Mouse (Mus musculus): ENCODE measurements around the gene Smad5. TPM values are rescaled to one million over a fixed set of nuclear protein-coding genes. Genes with fewer than 3 reads are reported as not detected.

The Smad5 gene
- total and polyA plus RNA-seq, 3 experiments = 4.3 to 7.4 (median 4.4) TPM

GRCm38 (mm10) chr13:56757201-56757600 is 54.4 kb downstream of the Smad5 start:
- dilution Hi-C loops (cut with MboI; ENCODE audit: extremely low pct_ligation_motif_present, extremely low pct_unique_long_range_greater_than_20kb, low sequenced_read_pairs) (no loop called here), in situ Hi-C loops (cut with MboI; ENCODE audit: low pct_ligation_motif_present, low pct_unique_long_range_greater_than_20kb, low sequenced_read_pairs) (no loop called here)
- peaks cover 16% of the 10 kb centered on the region for H3K27me3 ChIP-seq (replicated peaks)
- peaks cover 12% of the 10 kb centered on the region for H3K9me3 ChIP-seq (replicated peaks; ENCODE audit: low read length)
- H3K4me3 ChIP-seq (replicated peaks in 1 of 3; ENCODE audit: low read depth in 2 of 3, low read length in 2 of 3, poor library complexity in 1 of 3) = no peak overlapping the region
- no peaks in the 10 kb centered on the region for H3K79me2 ChIP-seq (replicated peaks; ENCODE audit: control insufficient read depth, extremely low read depth, insufficient read depth, poor library complexity, severe bottlenecking)
- no peak for TF ChIP-seq ZMIZ1 (IDR thresholded peaks at IDR 0.05; ENCODE audit: low read depth, low read length)
- TF ChIP-seq RCOR1 (conservative IDR thresholded peaks at IDR 0.05; ENCODE audit: low read depth, low read length) = no peak
- TF ChIP-seq MAFK (IDR thresholded peaks at IDR 0.05; ENCODE audit: insufficient replicate concordance, low read length) = no peak
- TF ChIP-seq ZNF384 (IDR thresholded peaks at IDR 0.05; ENCODE audit: low read depth, low read length) = no peak
- TF ChIP-seq TBP (conservative IDR thresholded peaks at IDR 0.05; ENCODE audit: low read depth, low read length) = no peak
- no peak for TF ChIP-seq MYC (IDR thresholded peaks at IDR 0.05; ENCODE audit: low read depth, low read length)
- no peak for TF ChIP-seq ETS1 (conservative IDR thresholded peaks at IDR 0.05; ENCODE audit: low read depth, low read length)
- TF ChIP-seq POLR2AphosphoS2 (IDR thresholded peaks at IDR 0.05; ENCODE audit: low read depth, low read length) = no peak
- no peak for TF ChIP-seq ZC3H11A (IDR thresholded peaks at IDR 0.05; ENCODE audit: low read depth, low read length)
- no peak for TF ChIP-seq USF2 (conservative IDR thresholded peaks at IDR 0.05; ENCODE audit: low read depth, low read length)
- no peak for TF ChIP-seq MEF2A (IDR thresholded peaks at IDR 0.05; ENCODE audit: borderline replicate concordance, low read depth, low read length)
- TF ChIP-seq IRF4 (IDR thresholded peaks at IDR 0.05; ENCODE audit: low read depth, low read length) = no peak
- no peak for TF ChIP-seq ELF1 (IDR thresholded peaks at IDR 0.05; ENCODE audit: low read depth, low read length)
- TF ChIP-seq NELFE (IDR thresholded peaks at IDR 0.05; ENCODE audit: low read depth, low read length) = no peak
- no peak for TF ChIP-seq EP300 (IDR thresholded peaks at IDR 0.05; ENCODE audit: low read length)
- no peak for TF ChIP-seq CHD1 (IDR thresholded peaks at IDR 0.05; ENCODE audit: low read depth, low read length)
- TF ChIP-seq CTCF (conservative IDR thresholded peaks at IDR 0.05 in 1 of 2, IDR thresholded peaks at IDR 0.05 in 1 of 2; ENCODE audit: low read depth in 2 of 2, low read length in 2 of 2) = no peak
- TF ChIP-seq POLR2A (IDR thresholded peaks at IDR 0.05; ENCODE audit: low read depth, low read length) = no peak
- no peak overlapping the region for H3K27ac ChIP-seq (ENCODE audit: insufficient read depth, low read depth)
- no peak overlapping the region for H3K4me2 ChIP-seq (ENCODE audit: insufficient read depth, low read depth, poor library complexity, severe bottlenecking)
- H3K9ac ChIP-seq (ENCODE audit: insufficient read depth, low read depth) = no peak overlapping the region
- H3K4me1 ChIP-seq (ENCODE audit: control insufficient read depth in 1 of 2, insufficient read depth in 2 of 2) = no peaks in the 10 kb centered on the region
- DNase-seq (ENCODE audit: extremely low read depth) = no peak
- no peaks in the 10 kb centered on the region for H3K36me3 ChIP-seq (replicated peaks in 1 of 2; ENCODE audit: control insufficient read depth in 1 of 2, insufficient read depth in 1 of 2, low read length in 1 of 2)

GRCm38 (mm10) chr13:56758492-56758891 is 55.7 kb downstream of the Smad5 start:
- Histone ChIP-seq H3K27ac (ENCODE audit: insufficient read depth, low read depth) (no peak overlapping the region), H3K4me1 (ENCODE audit: control insufficient read depth in 1 of 2, insufficient read depth in 2 of 2) (no peaks in the 10 kb centered on the region), H3K36me3 (replicated peaks in 1 of 2; ENCODE audit: control insufficient read depth in 1 of 2, insufficient read depth in 1 of 2, low read length in 1 of 2) (no peaks in the 10 kb centered on the region), H3K4me2 (ENCODE audit: insufficient read depth, low read depth, poor library complexity, severe bottlenecking) (no peak overlapping the region), H3K9me3 (replicated peaks; ENCODE audit: low read length) (peaks cover 3% of the 10 kb centered on the region), H3K4me3 (replicated peaks in 1 of 3; ENCODE audit: low read depth in 2 of 3, low read length in 2 of 3, poor library complexity in 1 of 3) (no peak overlapping the region), H3K27me3 (replicated peaks) (peaks cover 28% of the 10 kb centered on the region), H3K79me2 (replicated peaks; ENCODE audit: control insufficient read depth, extremely low read depth, insufficient read depth, poor library complexity, severe bottlenecking) (no peaks in the 10 kb centered on the region), H3K9ac (ENCODE audit: insufficient read depth, low read depth) (no peak overlapping the region)
- TF ChIP-seq RAD21 (IDR thresholded peaks at IDR 0.05; ENCODE audit: low read depth, low read length) = peak; percentile 40
- TF ChIP-seq MAZ (IDR thresholded peaks at IDR 0.05; ENCODE audit: low read depth, low read length) = no peak
- TF ChIP-seq ZKSCAN1 (IDR thresholded peaks at IDR 0.05; ENCODE audit: borderline replicate concordance, low read depth, low read length) = no peak
- no peak for TF ChIP-seq NELFE (IDR thresholded peaks at IDR 0.05; ENCODE audit: low read depth, low read length)
- TF ChIP-seq CTCF (conservative IDR thresholded peaks at IDR 0.05 in 1 of 2, IDR thresholded peaks at IDR 0.05 in 1 of 2; ENCODE audit: low read depth in 2 of 2, low read length in 2 of 2) = peak; percentile 41 to 69; a peak in 3 of 4 replicates
- peak; percentile 74 for TF ChIP-seq SMC3 (IDR thresholded peaks at IDR 0.05; ENCODE audit: low read depth, low read length)
- dilution Hi-C loops (cut with MboI; ENCODE audit: extremely low pct_ligation_motif_present, extremely low pct_unique_long_range_greater_than_20kb, low sequenced_read_pairs) = no loop called here
- DNase-seq (ENCODE audit: extremely low read depth) = peak; percentile 58
- in situ Hi-C loops (cut with MboI; ENCODE audit: low pct_ligation_motif_present, low pct_unique_long_range_greater_than_20kb, low sequenced_read_pairs) = no loop called here
